Mouse (Mus musculus): ENCODE data around the gene Fam71f1. TPM values are rescaled to one million over a fixed set of nuclear protein-coding genes. Genes with fewer than 3 reads are reported as not detected.

Fam71f1 gene
- polyA plus RNA-seq, 1 experiment from 2014 or later, result 0.25 TPM

- Histone ChIP-seq H3K4me2 (no peak overlapping the region), H3K9ac (ENCODE audit: low read depth, low read length) (0 out of 2 replicates have a peak overlapping the region, but pooled peaks have one; percentile 12), H3K27ac (ENCODE audit: low read depth, low read length) (no peak overlapping the region), H3K4me3 (ENCODE audit: low read depth, low read length) (no peak overlapping the region), H3K36me3 (ENCODE audit: control insufficient read depth, insufficient read depth, low read length) (no peaks in the 10 kb centered on the region; the same call in 1 of the 2 replicates), H3K4me1 (replicated peaks; ENCODE audit: control insufficient read depth, insufficient read depth, low read length) (no peaks in the 10 kb centered on the region), H3K27me3 (replicated peaks; ENCODE audit: control insufficient read depth, insufficient read depth, low read length) (no peaks in the 10 kb centered on the region), H3K9me3 (ENCODE audit: control insufficient read depth, low read length) (no peaks in the 10 kb centered on the region)
- ATAC-seq (replicated peaks; ENCODE audit: low FRiP score) (no peak), DNase-seq (ENCODE audit: low spot score) (no peak)
- WGBS, result 64% methylated on average over 6 of the region's 6 CpGs
Observed at GRCm38 (mm10) chr6:29287481-29287880, 31.5 kb upstream of the Fam71f1 start.

- no peak for ATAC-seq (replicated peaks; ENCODE audit: low FRiP score)
- Histone ChIP-seq H3K9me3 (ENCODE audit: control insufficient read depth, low read length) (no peaks in the 10 kb centered on the region), H3K9ac (ENCODE audit: low read depth, low read length) (no peak overlapping the region), H3K4me3 (ENCODE audit: low read depth, low read length) (no peak overlapping the region), H3K27ac (ENCODE audit: low read depth, low read length) (no peak overlapping the region), H3K4me2 (no peak overlapping the region), H3K36me3 (ENCODE audit: control insufficient read depth, insufficient read depth, low read length) (no peaks in the 10 kb centered on the region; the same call in 1 of the 2 replicates), H3K4me1 (replicated peaks; ENCODE audit: control insufficient read depth, insufficient read depth, low read length) (no peaks in the 10 kb centered on the region), H3K27me3 (replicated peaks; ENCODE audit: control insufficient read depth, insufficient read depth, low read length) (no peaks in the 10 kb centered on the region)
- 72% methylated on average over 5 of the region's 5 CpGs for WGBS
- no peak for DNase-seq (ENCODE audit: low spot score)
Observed at GRCm38 (mm10) chr6:29287944-29288343, 31.0 kb upstream of the Fam71f1 start.

GRCm38 (mm10) chr6:29288651-29289050 is 30.3 kb upstream of the Fam71f1 start:
- ATAC-seq (replicated peaks; ENCODE audit: low FRiP score), result no peak
- WGBS, result 66% methylated on average over 6 of the region's 6 CpGs

GRCm38 (mm10) chr6:29299112-29299511 is 19.8 kb upstream of the Fam71f1 start:
- DNase-seq (ENCODE audit: low spot score), result no peak
- no peak for ATAC-seq (replicated peaks; ENCODE audit: low FRiP score)

More at GRCm38 (mm10) chr6:29288651-29289050, 30.3 kb upstream of the Fam71f1 start:
- Histone ChIP-seq H3K4me1 (replicated peaks; ENCODE audit: control insufficient read depth, insufficient read depth, low read length) (no peaks in the 10 kb centered on the region), H3K9me3 (ENCODE audit: control insufficient read depth, low read length) (no peaks in the 10 kb centered on the region), H3K9ac (ENCODE audit: low read depth, low read length) (no peak overlapping the region), H3K27me3 (replicated peaks; ENCODE audit: control insufficient read depth, insufficient read depth, low read length) (no peaks in the 10 kb centered on the region), H3K4me3 (ENCODE audit: low read depth, low read length) (no peak overlapping the region), H3K27ac (ENCODE audit: low read depth, low read length) (no peak overlapping the region), H3K36me3 (ENCODE audit: control insufficient read depth, insufficient read depth, low read length) (no peaks in the 10 kb centered on the region; the same call in 1 of the 2 replicates), H3K4me2 (no peak overlapping the region)
- DNase-seq (ENCODE audit: low spot score), result no peak

GRCm38 (mm10) chr6:29303251-29303650 is 15.7 kb upstream of the Fam71f1 start:
- Histone ChIP-seq H3K4me1 (replicated peaks; ENCODE audit: control insufficient read depth, insufficient read depth, low read length) (no peaks in the 10 kb centered on the region), H3K4me2 (no peak overlapping the region)

More at GRCm38 (mm10) chr6:29299112-29299511, 19.8 kb upstream of the Fam71f1 start:
- Histone ChIP-seq H3K4me3 (ENCODE audit: low read depth, low read length) (no peak overlapping the region), H3K4me1 (replicated peaks; ENCODE audit: control insufficient read depth, insufficient read depth, low read length) (no peaks in the 10 kb centered on the region), H3K4me2 (no peak overlapping the region), H3K9ac (ENCODE audit: low read depth, low read length) (no peak overlapping the region), H3K27me3 (replicated peaks; ENCODE audit: control insufficient read depth, insufficient read depth, low read length) (no peaks in the 10 kb centered on the region), H3K27ac (ENCODE audit: low read depth, low read length) (no peak overlapping the region), H3K9me3 (ENCODE audit: control insufficient read depth, low read length) (no peaks in the 10 kb centered on the region), H3K36me3 (ENCODE audit: control insufficient read depth, insufficient read depth, low read length) (no peaks in the 10 kb centered on the region)
- WGBS, result 62% methylated on average over 2 of the region's 2 CpGs

GRCm38 (mm10) chr6:29303726-29304125 is 15.2 kb upstream of the Fam71f1 start:
- Histone ChIP-seq H3K4me1 (replicated peaks; ENCODE audit: control insufficient read depth, insufficient read depth, low read length) (no peaks in the 10 kb centered on the region), H3K27me3 (replicated peaks; ENCODE audit: control insufficient read depth, insufficient read depth, low read length) (no peaks in the 10 kb centered on the region), H3K36me3 (ENCODE audit: control insufficient read depth, insufficient read depth, low read length) (no peaks in the 10 kb centered on the region), H3K9me3 (ENCODE audit: control insufficient read depth, low read length) (no peaks in the 10 kb centered on the region), H3K27ac (ENCODE audit: low read depth, low read length) (no peak overlapping the region), H3K9ac (ENCODE audit: low read depth, low read length) (no peak overlapping the region), H3K4me2 (no peak overlapping the region), H3K4me3 (ENCODE audit: low read depth, low read length) (no peak overlapping the region)
- DNase-seq (ENCODE audit: low spot score), result no peak
- WGBS, result 29% methylated on average over 5 of the region's 5 CpGs
- no peak for ATAC-seq (replicated peaks; ENCODE audit: low FRiP score)

More at GRCm38 (mm10) chr6:29303251-29303650, 15.7 kb upstream of the Fam71f1 start:
- no peaks in the 10 kb centered on the region for H3K9me3 ChIP-seq (ENCODE audit: control insufficient read depth, low read length)
- ATAC-seq (replicated peaks; ENCODE audit: low FRiP score) (no peak), DNase-seq (ENCODE audit: low spot score) (no peak)
- no peaks in the 10 kb centered on the region for H3K36me3 ChIP-seq (ENCODE audit: control insufficient read depth, insufficient read depth, low read length)
- H3K27me3 ChIP-seq (replicated peaks; ENCODE audit: control insufficient read depth, insufficient read depth, low read length), result no peaks in the 10 kb centered on the region
- H3K27ac ChIP-seq (ENCODE audit: low read depth, low read length), result no peak overlapping the region
- H3K4me3 ChIP-seq (ENCODE audit: low read depth, low read length), result no peak overlapping the region
- H3K9ac ChIP-seq (ENCODE audit: low read depth, low read length), result no peak overlapping the region

GRCm38 (mm10) chr6:29305462-29305861 is 13.5 kb upstream of the Fam71f1 start:
- Histone ChIP-seq H3K4me2 (no peak overlapping the region), H3K9me3 (ENCODE audit: control insufficient read depth, low read length) (no peaks in the 10 kb centered on the region), H3K4me1 (replicated peaks; ENCODE audit: control insufficient read depth, insufficient read depth, low read length) (no peaks in the 10 kb centered on the region), H3K4me3 (ENCODE audit: low read depth, low read length) (no peak overlapping the region), H3K27me3 (replicated peaks; ENCODE audit: control insufficient read depth, insufficient read depth, low read length) (no peaks in the 10 kb centered on the region), H3K27ac (ENCODE audit: low read depth, low read length) (no peak overlapping the region), H3K9ac (ENCODE audit: low read depth, low read length) (no peak overlapping the region), H3K36me3 (ENCODE audit: control insufficient read depth, insufficient read depth, low read length) (no peaks in the 10 kb centered on the region)
- DNase-seq (ENCODE audit: low spot score), result no peak
- 82% methylated on average over 4 of the region's 4 CpGs for WGBS
- ATAC-seq (replicated peaks; ENCODE audit: low FRiP score), result no peak

GRCm38 (mm10) chr6:29308846-29309605 is 9.9 kb upstream of the Fam71f1 start:
- no peaks in the 10 kb centered on the region for H3K36me3 ChIP-seq (ENCODE audit: control insufficient read depth, insufficient read depth, low read length)
- no peak overlapping the region for H3K4me3 ChIP-seq (ENCODE audit: low read depth, low read length)
- no peak overlapping the region for H3K4me2 ChIP-seq
- no peaks in the 10 kb centered on the region for H3K4me1 ChIP-seq (replicated peaks; ENCODE audit: control insufficient read depth, insufficient read depth, low read length)
- H3K9ac ChIP-seq (ENCODE audit: low read depth, low read length), result no peak overlapping the region
- no peaks in the 10 kb centered on the region for H3K27me3 ChIP-seq (replicated peaks; ENCODE audit: control insufficient read depth, insufficient read depth, low read length)
- no peak overlapping the region for H3K27ac ChIP-seq (ENCODE audit: low read depth, low read length)
- WGBS, result 84% methylated on average over 16 of the region's 16 CpGs
- H3K9me3 ChIP-seq (ENCODE audit: control insufficient read depth, low read length), result no peaks in the 10 kb centered on the region
- DNase-seq (ENCODE audit: low spot score) (no peak), ATAC-seq (replicated peaks; ENCODE audit: low FRiP score) (no peak)

GRCm38 (mm10) chr6:29313690-29314202 is 5.2 kb upstream of the Fam71f1 start:
- Histone ChIP-seq H3K9me3 (ENCODE audit: control insufficient read depth, low read length) (no peaks in the 10 kb centered on the region), H3K4me1 (replicated peaks; ENCODE audit: control insufficient read depth, insufficient read depth, low read length) (no peaks in the 10 kb centered on the region), H3K4me3 (ENCODE audit: low read depth, low read length) (no peak overlapping the region), H3K9ac (ENCODE audit: low read depth, low read length) (no peak overlapping the region), H3K27me3 (replicated peaks; ENCODE audit: control insufficient read depth, insufficient read depth, low read length) (no peaks in the 10 kb centered on the region), H3K27ac (ENCODE audit: low read depth, low read length) (no peak overlapping the region), H3K4me2 (no peak overlapping the region), H3K36me3 (ENCODE audit: control insufficient read depth, insufficient read depth, low read length) (no peaks in the 10 kb centered on the region)
- no peak for DNase-seq (ENCODE audit: low spot score)
- no peak for ATAC-seq (replicated peaks; ENCODE audit: low FRiP score)
- WGBS, result 67% methylated on average over 14 of the region's 14 CpGs

Data from liver, embryonic 11.5 days (tissue).